Mouse (Mus musculus) lung, postnatal 0 days (tissue): ENCODE results near the gene Sept8. TPM values are rescaled to one million over a fixed set of nuclear protein-coding genes. Genes with fewer than 3 reads are reported as not detected.
A peak's percentile ranks its signal among the peaks of the same experiment; 100 is the strongest.

Source experiments
- ATAC-seq: fragments of 200-750 bp; cut with Nextera tagmentation; 2 replicates; pipeline ENCODE4 v1.8.0; 2017; ENCODE audit warnings: moderate library complexity
- DNase-seq: peaks from one replicate; pipeline ENCODE4 v3.0.0-alpha.2; 2016; ENCODE audit warnings: low spot score
- H3K27ac ChIP-seq: fragments of 300-500 bp; sonication (generic); 2 replicates; pipeline ENCODE4 v1.5.1; 2014; ENCODE audit warnings: antibody characterized with exemption, mild to moderate bottlenecking, low read length, mixed read lengths
- H3K27me3 ChIP-seq: fragments of 300-500 bp; sonication (generic); replicated peaks from 2 replicates; pipeline ENCODE4 v1.6.1; 2014; ENCODE audit warnings: low read length, mixed read lengths; ENCODE audit not compliant: insufficient read depth
- H3K36me3 ChIP-seq: fragments of 300-500 bp; sonication (generic); 2 replicates; pipeline ENCODE4 v1.6.1; 2014; ENCODE audit warnings: low read length, mixed read lengths; ENCODE audit not compliant: insufficient read depth
- H3K4me1 ChIP-seq: fragments of 300-500 bp; sonication (generic); 2 replicates; pipeline ENCODE4 v1.6.1; 2014; ENCODE audit warnings: antibody characterized with exemption, low read depth, low read length, mixed read lengths; ENCODE audit not compliant: insufficient read depth
- H3K4me2 ChIP-seq: fragments of 300-500 bp; sonication (generic); replicated peaks from 2 replicates; pipeline ENCODE4 v1.6.1; 2014; ENCODE audit warnings: low read depth, mild to moderate bottlenecking, low read length, moderate library complexity, mixed read lengths
- H3K4me3 ChIP-seq: fragments of 300-500 bp; sonication (generic); 2 replicates; pipeline ENCODE4 v1.5.1; 2014; ENCODE audit warnings: low read depth, low read length
- H3K9ac ChIP-seq: fragments of 300-500 bp; sonication (generic); replicated peaks from 2 replicates; pipeline ENCODE4 v1.6.1; 2014; ENCODE audit warnings: low read depth, mild to moderate bottlenecking
- H3K9me3 ChIP-seq: fragments of 300-500 bp; sonication (generic); 2 replicates; pipeline ENCODE4 v1.6.1; 2016; ENCODE audit warnings: low read length, mixed read lengths
- CTCF ChIP-seq: IDR thresholded peaks from 2 replicates; pipeline ENCODE4 v1.5.1; 2016; ENCODE audit warnings: antibody characterized with exemption, mild to moderate bottlenecking
- EP300 ChIP-seq: IDR thresholded peaks from 2 replicates; pipeline ENCODE4 v1.6.1; 2016; ENCODE audit warnings: antibody characterized with exemption, mild to moderate bottlenecking, control low read depth
- WGBS: fragments of 180-500 bp; shearing (Covaris S2); extraction: QIAGEN DNeasy Blood & Tissue Kit; methylation state at CpG from one replicate; pipeline ENCODE4 v1.1.7; 2014; 5-methylcytosine and 5-hydroxymethylcytosine counted together
- polyA plus RNA-seq: library from polyadenylated mRNA; unstranded; fragments of >200 nt; fragmentation: Nextera tagmentation; extraction: Ambion mirVana; gene quantifications from 2 replicates; pipeline ENCODE4 v1.2.1, GENCODE M21; 2015

Gene Sept8
- polyA plus RNA-seq, 1 experiment from 2014 or later: 13.9 TPM

GRCm38 (mm10) chr11:53477833-53478232 is 41.2 kb upstream of the Sept8 start:
- no peaks in the 10 kb centered on the region for H3K9me3 ChIP-seq
- no peaks in the 10 kb centered on the region for H3K36me3 ChIP-seq
- H3K4me1 ChIP-seq: no peaks in the 10 kb centered on the region; the same call in 1 of the 2 replicates
- peaks cover 54% of the 10 kb centered on the region for H3K27me3 ChIP-seq
- H3K4me3 ChIP-seq: 0 out of 2 replicates have a peak overlapping the region, but pooled peaks have one; percentile 38
- no peak for ATAC-seq
- no peak overlapping the region for H3K4me2 ChIP-seq
- DNase-seq: no peak
- H3K27ac ChIP-seq: no peak overlapping the region
- 44% methylated on average over 7 of the region's 7 CpGs for WGBS
- TF ChIP-seq EP300 (no peak), CTCF (no peak)
- H3K9ac ChIP-seq: no peak overlapping the region

DNA sequence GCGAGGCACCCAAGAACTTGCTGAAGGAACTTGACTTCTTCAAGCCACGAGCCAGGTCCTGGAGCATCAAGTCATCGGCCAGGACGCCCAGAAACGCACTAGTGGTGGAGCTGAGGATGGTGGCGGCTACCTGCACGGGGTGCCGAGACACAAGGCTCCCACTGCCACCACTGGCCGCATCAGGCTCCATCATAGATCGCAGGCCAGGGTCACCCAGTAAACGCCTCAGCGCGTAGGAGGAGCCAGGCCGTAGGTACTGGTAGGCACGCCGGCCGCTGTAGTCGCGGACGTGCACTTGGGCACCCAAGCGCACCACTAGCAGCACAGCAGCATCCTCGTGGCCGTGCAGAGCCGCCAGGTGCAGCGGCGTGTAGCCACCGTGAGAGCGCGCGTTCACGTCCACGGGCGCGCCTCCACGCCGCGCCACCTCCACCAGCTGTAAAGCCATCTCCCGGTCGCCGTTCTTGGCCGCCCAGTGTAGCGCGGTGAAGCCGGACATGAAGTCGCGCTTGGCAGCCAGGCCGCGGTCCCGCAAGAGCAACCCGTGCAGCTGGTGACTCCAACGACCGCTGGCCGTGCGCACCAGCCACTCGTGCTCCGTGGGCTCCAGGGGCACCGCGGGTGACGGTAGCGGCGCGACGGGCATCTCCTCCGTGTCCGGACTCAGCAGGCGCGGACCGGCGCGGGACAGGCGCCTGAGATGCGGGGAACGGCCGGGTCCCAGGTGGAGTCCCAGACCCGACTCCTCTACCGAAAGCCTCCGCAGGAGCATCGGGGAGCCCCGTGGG is 40.5 kb upstream of the Sept8 start:
- 8% methylated on average over 77 of the region's 79 CpGs for WGBS
- Histone ChIP-seq H3K27ac (no peak overlapping the region), H3K27me3 (peaks cover 52% of the 10 kb centered on the region), H3K9ac (no peak overlapping the region), H3K36me3 (no peaks in the 10 kb centered on the region), H3K9me3 (no peaks in the 10 kb centered on the region), H3K4me3 (peak overlapping the region; percentile 38), H3K4me2 (peak overlapping the region; percentile 69), H3K4me1 (no peaks in the 10 kb centered on the region; the same call in 1 of the 2 replicates)
- DNase-seq (no peak), ATAC-seq (no peak)
- TF ChIP-seq EP300 (no peak), CTCF (no peak)

- H3K9me3 ChIP-seq: no peaks in the 10 kb centered on the region
- ATAC-seq (0 out of 2 replicates have a peak, but pooled peaks have one; percentile 3), DNase-seq (no peak)
- H3K9ac ChIP-seq: no peak overlapping the region
- peak overlapping the region; percentile 38 for H3K4me3 ChIP-seq
- H3K27ac ChIP-seq: no peak overlapping the region
- TF ChIP-seq CTCF (no peak), EP300 (no peak)
- H3K36me3 ChIP-seq: no peaks in the 10 kb centered on the region
- peaks cover 45% of the 10 kb centered on the region for H3K27me3 ChIP-seq
- no peaks in the 10 kb centered on the region; the same call in 1 of the 2 replicates for H3K4me1 ChIP-seq
- WGBS: 3% methylated on average over 54 of the region's 62 CpGs
- peak overlapping the region; percentile 69 for H3K4me2 ChIP-seq
Measured at GRCm38 (mm10) chr11:53479171-53479782, 39.8 kb upstream of the Sept8 start.

GRCm38 (mm10) chr11:53479783-53480301 is 39.2 kb upstream of the Sept8 start, which contains the start of the genes Gm9945 and Sowaha:
Gene Gm9945 (plus strand): TSS chr11:53480166.
Gene Sowaha (minus strand): TSS chr11:53480274.
- no peak within 1 kb of the TSS for H3K27ac ChIP-seq
- peak; percentile 70 for ATAC-seq
- TF ChIP-seq EP300 (no peak), CTCF (peak; percentile 38)
- H3K4me3 ChIP-seq: peak within 1 kb of the TSS; percentile 38
- no peaks in the 10 kb centered on the region for H3K9me3 ChIP-seq
- peak; percentile 64 for DNase-seq
- no peaks in the 10 kb centered on the region; the same call in 1 of the 2 replicates for H3K4me1 ChIP-seq
- H3K4me2 ChIP-seq: peak within 1 kb of the TSS; percentile 69
- no peaks in the 10 kb centered on the region for H3K36me3 ChIP-seq
- H3K27me3 ChIP-seq: peaks cover 40% of the 10 kb centered on the region
- WGBS: 3% methylated on average over 40 of the region's 40 CpGs
- H3K9ac ChIP-seq: no peak within 1 kb of the TSS

DNA sequence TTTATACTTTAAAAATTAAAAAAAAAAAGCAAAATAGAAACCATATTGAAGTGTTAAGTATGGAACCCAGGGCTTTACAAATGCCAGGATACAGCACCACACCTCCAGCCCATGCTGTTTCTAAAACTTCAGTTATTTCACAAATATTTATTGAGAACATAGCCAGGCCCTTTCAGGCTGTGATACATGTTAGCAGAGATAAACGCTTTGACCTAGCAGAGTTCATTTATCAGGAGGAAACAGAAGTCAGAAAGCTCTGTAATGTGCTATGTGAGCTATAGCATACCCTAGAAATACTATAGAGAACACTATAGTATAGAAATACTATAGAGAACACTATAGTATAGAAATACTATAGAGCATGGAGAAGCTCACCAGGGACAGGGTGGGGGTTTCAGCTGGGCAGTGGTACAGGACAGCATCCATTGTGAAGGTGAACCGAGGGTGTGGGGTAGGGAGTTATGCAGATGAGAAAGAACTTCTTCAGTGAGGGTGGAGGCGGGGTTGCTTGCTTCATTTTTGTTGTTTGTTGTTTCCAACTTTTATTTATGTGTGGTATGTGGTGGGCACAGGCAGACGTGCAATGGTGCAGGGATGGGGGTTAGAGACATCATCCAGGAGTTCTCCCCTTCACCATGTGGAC is 37.8 kb upstream of the Sept8 start:
- no peak for DNase-seq
- ATAC-seq: no peak
- peaks cover 37% of the 10 kb centered on the region for H3K27me3 ChIP-seq
- 61% methylated on average over 4 of the region's 4 CpGs for WGBS
- H3K9me3 ChIP-seq: no peaks in the 10 kb centered on the region
- H3K27ac ChIP-seq: no peak overlapping the region
- H3K4me2 ChIP-seq: no peak overlapping the region
- H3K4me3 ChIP-seq: no peak overlapping the region
- H3K9ac ChIP-seq: no peak overlapping the region
- no peak for TF ChIP-seq EP300
- no peak for TF ChIP-seq CTCF
- no peaks in the 10 kb centered on the region for H3K36me3 ChIP-seq
- H3K4me1 ChIP-seq: no peaks in the 10 kb centered on the region; the same call in 1 of the 2 replicates
